Mouse (Mus musculus) cerebellum, adult 2 months (tissue): ENCODE results near the gene Frmd4a.

Experiments
- CTCF ChIP-seq: fragments of 200-500 bp; IDR thresholded peaks from 2 replicates; pipeline ENCODE4 v1.5.1; 2011; ENCODE audit warnings: low read depth, mild to moderate bottlenecking, control low read depth, low read length, moderate library complexity, borderline replicate concordance; ENCODE audit not compliant: insufficient read depth
- POLR2A ChIP-seq: fragments of 200-500 bp; IDR thresholded peaks from 2 replicates; pipeline ENCODE4 v1.6.1; 2011; ENCODE audit warnings: low read length, control low read depth, borderline replicate concordance; ENCODE audit not compliant: insufficient read depth

GRCm38 (mm10) chr2:4380926-4381325 lies 363.4 kb downstream of the Frmd4a start:
- TF ChIP-seq POLR2A (no peak), CTCF (no peak)
